ENCODE assay signal across 8 mouse cellular contexts in the genomic region with DNA sequence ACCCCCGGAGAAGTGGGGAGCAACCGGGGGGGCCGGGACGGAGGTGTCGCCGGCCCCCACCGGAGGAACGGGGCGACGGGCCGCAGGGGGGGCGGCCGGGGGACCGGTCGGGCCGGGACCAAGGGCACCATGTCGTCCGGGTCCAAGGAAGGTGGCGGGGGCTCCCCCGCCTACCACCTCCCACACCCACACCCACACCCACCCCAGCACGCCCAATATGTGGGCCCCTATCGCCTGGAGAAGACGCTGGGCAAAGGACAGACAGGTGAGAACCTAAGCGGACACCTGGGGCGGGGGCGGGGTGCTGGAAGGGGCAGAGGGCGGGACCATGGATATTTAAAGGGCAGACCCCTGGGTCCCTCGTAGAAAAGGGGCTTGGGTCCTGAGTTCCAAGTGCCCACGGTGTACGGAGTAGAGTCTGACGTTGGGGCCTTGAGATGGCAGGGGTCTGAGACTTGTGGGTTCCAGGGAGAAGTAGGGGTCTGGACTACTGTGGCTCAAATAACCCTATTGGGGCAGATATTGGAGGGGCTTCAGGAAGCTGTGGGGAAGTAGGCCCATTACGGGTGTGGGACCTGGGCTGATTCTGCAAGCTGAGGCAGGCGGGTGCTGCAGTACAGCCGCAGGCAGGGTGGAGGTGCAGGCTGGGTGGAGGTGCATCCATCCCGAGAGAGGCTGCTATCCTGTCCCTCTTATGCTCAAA. TPM values are rescaled to one million over a fixed set of nuclear protein-coding genes. Genes with fewer than 3 reads are reported as not detected.
DNase-seq lines count a peak whose midpoint lies in the region; ATAC-seq and TF ChIP-seq lines count a peak whose summit lies in the region.

No protein-coding gene starts in this region.

- H3K4me1 ChIP-seq in E14TG2a.4 (replicated peaks; ENCODE audit: low read depth, low read length), result peaks cover 55% of the 10 kb centered on the region
- H3K4me1 ChIP-seq in embryonic facial prominence, embryonic 12.5 days, result peaks cover 6% of the 10 kb centered on the region
- peaks cover 10% of the 10 kb centered on the region for H3K4me1 ChIP-seq in intestine, embryonic 16.5 days (ENCODE audit: control insufficient read depth, insufficient read depth, low read length)
- H3K4me1 ChIP-seq in neural tube, embryonic 12.5 days, result peaks cover 13% of the 10 kb centered on the region

- H3K9ac ChIP-seq in embryonic facial prominence, embryonic 12.5 days, result peak overlapping the region; percentile 100
- peak overlapping the region; percentile 89 for H3K9ac ChIP-seq in intestine, embryonic 16.5 days (ENCODE audit: low read depth, low read length)
- peak overlapping the region; percentile 100 for H3K9ac ChIP-seq in neural tube, embryonic 12.5 days

- H3K4me3 ChIP-seq in E14TG2a.4 (replicated peaks; ENCODE audit: low read length), result peak overlapping the region; percentile 86
- H3K4me3 ChIP-seq in embryonic facial prominence, embryonic 12.5 days, result peak overlapping the region; percentile 99
- peak overlapping the region; percentile 70 for H3K4me3 ChIP-seq in intestine, embryonic 16.5 days (ENCODE audit: low read length)
- peak overlapping the region; percentile 99 for H3K4me3 ChIP-seq in neural tube, embryonic 12.5 days

- 8% methylated on average over 15 of the region's 35 CpGs for WGBS in embryonic facial prominence, embryonic 12.5 days
- 7% methylated on average over 19 of the region's 35 CpGs for WGBS in intestine, embryonic 16.5 days
- 6% methylated on average over 35 of the region's 35 CpGs for WGBS in neural tube, embryonic 12.5 days

- DNase-seq in heart, adult 11 months, result peak; percentile 89
- DNase-seq in heart, postnatal 36 days, result no peak
- DNase-seq in thymus, postnatal 10 days (ENCODE audit: low spot score in 2 of 2), result no peak

- H3K4me2 ChIP-seq in embryonic facial prominence, embryonic 12.5 days (replicated peaks), result peak overlapping the region; percentile 80
- H3K4me2 ChIP-seq in intestine, embryonic 16.5 days (ENCODE audit: low read depth, low read length), result peak overlapping the region; percentile 98
- H3K4me2 ChIP-seq in neural tube, embryonic 12.5 days (replicated peaks), result peak overlapping the region; percentile 78

- intact Hi-C loops in heart, postnatal 36 days (cut with DNase I), result no loop called here

- H3K9me3 ChIP-seq in E14TG2a.4 (ENCODE audit: low read length), result no peaks in the 10 kb centered on the region
- no peaks in the 10 kb centered on the region for H3K9me3 ChIP-seq in embryonic facial prominence, embryonic 12.5 days
- H3K9me3 ChIP-seq in intestine, embryonic 16.5 days (ENCODE audit: control insufficient read depth, low read length), result no peaks in the 10 kb centered on the region
- no peaks in the 10 kb centered on the region for H3K9me3 ChIP-seq in neural tube, embryonic 12.5 days

- H3K27ac ChIP-seq in embryonic facial prominence, embryonic 12.5 days, result peak overlapping the region; percentile 95
- peak overlapping the region; percentile 82 for H3K27ac ChIP-seq in intestine, embryonic 16.5 days (ENCODE audit: low read length)
- peak overlapping the region; percentile 93 for H3K27ac ChIP-seq in neural tube, embryonic 12.5 days

- no peaks in the 10 kb centered on the region for H3K27me3 ChIP-seq in E14TG2a.4 (ENCODE audit: insufficient read depth, low read length)
- no peaks in the 10 kb centered on the region for H3K27me3 ChIP-seq in embryonic facial prominence, embryonic 12.5 days
- H3K27me3 ChIP-seq in intestine, embryonic 16.5 days (replicated peaks; ENCODE audit: control insufficient read depth, insufficient read depth, low read length), result no peaks in the 10 kb centered on the region
- no peaks in the 10 kb centered on the region for H3K27me3 ChIP-seq in neural tube, embryonic 12.5 days (replicated peaks)

- H3K36me3 ChIP-seq in E14TG2a.4 (ENCODE audit: insufficient read depth, low read length), result peaks cover 34% of the 10 kb centered on the region
- H3K36me3 ChIP-seq in embryonic facial prominence, embryonic 12.5 days, result peaks cover 35% of the 10 kb centered on the region
- H3K36me3 ChIP-seq in intestine, embryonic 16.5 days (ENCODE audit: control insufficient read depth, insufficient read depth, low read length), result no peaks in the 10 kb centered on the region
- peaks cover 36% of the 10 kb centered on the region for H3K36me3 ChIP-seq in neural tube, embryonic 12.5 days

- peak; percentile 41 for ATAC-seq in embryonic facial prominence, embryonic 12.5 days (ENCODE audit: insufficient number of reproducible peaks, insufficient read depth, low FRiP score, low TSS enrichment)
- ATAC-seq in intestine, embryonic 16.5 days, result peak; percentile 55
- peak; percentile 79 for ATAC-seq in neural tube, embryonic 12.5 days (ENCODE audit: low FRiP score, low read depth)
- no peak for ATAC-seq in erythroid progenitor cell, adult 5-6 weeks (replicated peaks; ENCODE audit: low FRiP score, poor library complexity, severe bottlenecking)

- TF ChIP-seq CTCF in E14TG2a.4 (conservative IDR thresholded peaks at IDR 0.05; ENCODE audit: low read length), result no peak

RNA-seq across cellular contexts. Expression of gene Brsk1, which starts 0.7 kb away (rescaled TPM):
- total RNA-seq in heart, postnatal 36 days (2021), result 1 to 10 TPM; 1.2 TPM
- 2.8 and 3.6 TPM in 2 replicates for polyA plus RNA-seq in embryonic facial prominence, embryonic 12.5 days (2016; fragmentation: Nextera tagmentation; extraction: Ambion mirVana)
- 0.86 and 1.4 TPM in 2 replicates for polyA plus RNA-seq in intestine, embryonic 16.5 days (2015; fragmentation: Nextera tagmentation; extraction: Ambion mirVana)
- 5.0 and 5.5 TPM in 2 replicates for polyA plus RNA-seq in neural tube, embryonic 12.5 days (2016; fragmentation: Nextera tagmentation; extraction: Ambion mirVana)
- not detected in 2 replicates for total RNA-seq in erythroid progenitor cell, adult 5-6 weeks (2015; ENCODE audit: low replicate concordance)
- total RNA-seq in erythroid progenitor cell, adult 5-6 weeks (2017; ENCODE audit: low replicate concordance), result not detected in 2 replicates

RNA-seq across cellular contexts. Expression of gene Hspbp1, which starts 6.2 kb away (rescaled TPM):
- total RNA-seq in heart, postnatal 36 days (2021), result 10 to 100 TPM; 27.2 to 34.7 TPM
- polyA plus RNA-seq in embryonic facial prominence, embryonic 12.5 days (2016; fragmentation: Nextera tagmentation; extraction: Ambion mirVana), result 103 and 107 TPM in 2 replicates
- 84.9 and 95.4 TPM in 2 replicates for polyA plus RNA-seq in intestine, embryonic 16.5 days (2015; fragmentation: Nextera tagmentation; extraction: Ambion mirVana)
- 119 and 122 TPM in 2 replicates for polyA plus RNA-seq in neural tube, embryonic 12.5 days (2016; fragmentation: Nextera tagmentation; extraction: Ambion mirVana)
- total RNA-seq in erythroid progenitor cell, adult 5-6 weeks (2015; ENCODE audit: low replicate concordance), result 4.0 and 32.3 TPM in 2 replicates
- 2.8 and 3.2 TPM in 2 replicates for total RNA-seq in erythroid progenitor cell, adult 5-6 weeks (2017; ENCODE audit: low replicate concordance)

RNA-seq across cellular contexts. Expression of gene Ppp6r1, which starts 32.3 kb away (rescaled TPM):
- total RNA-seq in heart, postnatal 36 days (2021), result 10 to 100 TPM; 72.1 to 73.7 TPM
- polyA plus RNA-seq in embryonic facial prominence, embryonic 12.5 days (2016; fragmentation: Nextera tagmentation; extraction: Ambion mirVana), result 10.6 and 11.7 TPM in 2 replicates
- polyA plus RNA-seq in intestine, embryonic 16.5 days (2015; fragmentation: Nextera tagmentation; extraction: Ambion mirVana), result 2.6 and 2.9 TPM in 2 replicates
- polyA plus RNA-seq in neural tube, embryonic 12.5 days (2016; fragmentation: Nextera tagmentation; extraction: Ambion mirVana), result 11.1 and 13.9 TPM in 2 replicates
- 62.0 and 84.3 TPM in 2 replicates for total RNA-seq in erythroid progenitor cell, adult 5-6 weeks (2015; ENCODE audit: low replicate concordance)
- total RNA-seq in erythroid progenitor cell, adult 5-6 weeks (2017; ENCODE audit: low replicate concordance), result 73.6 and 85.1 TPM in 2 replicates

RNA-seq across cellular contexts. Expression of gene Tmem150b, which starts 33.9 kb away (rescaled TPM):
- total RNA-seq in heart, postnatal 36 days (2021), result under 1 TPM; 0.11 to 0.30 TPM
- polyA plus RNA-seq in embryonic facial prominence, embryonic 12.5 days (2016; fragmentation: Nextera tagmentation; extraction: Ambion mirVana), result 0.33 TPM in 1 of 2 replicates, not detected in the other
- polyA plus RNA-seq in intestine, embryonic 16.5 days (2015; fragmentation: Nextera tagmentation; extraction: Ambion mirVana), result 4.4 and 5.4 TPM in 2 replicates
- polyA plus RNA-seq in neural tube, embryonic 12.5 days (2016; fragmentation: Nextera tagmentation; extraction: Ambion mirVana), result 0.11 and 0.14 TPM in 2 replicates
- 1.4 TPM in 1 of 2 replicates, not detected in the other for total RNA-seq in erythroid progenitor cell, adult 5-6 weeks (2015; ENCODE audit: low replicate concordance)
- 0.68 TPM in 1 of 2 replicates, not detected in the other for total RNA-seq in erythroid progenitor cell, adult 5-6 weeks (2017; ENCODE audit: low replicate concordance)

RNA-seq across cellular contexts. Expression of gene Kmt5c, which starts 48.8 kb away (rescaled TPM):
- total RNA-seq in heart, postnatal 36 days (2021), result 10 to 100 TPM; 14.8 to 15.9 TPM
- polyA plus RNA-seq in embryonic facial prominence, embryonic 12.5 days (2016; fragmentation: Nextera tagmentation; extraction: Ambion mirVana), result 71.1 and 77.3 TPM in 2 replicates
- polyA plus RNA-seq in intestine, embryonic 16.5 days (2015; fragmentation: Nextera tagmentation; extraction: Ambion mirVana), result 66.7 and 76.0 TPM in 2 replicates
- polyA plus RNA-seq in neural tube, embryonic 12.5 days (2016; fragmentation: Nextera tagmentation; extraction: Ambion mirVana), result 96.5 and 98.5 TPM in 2 replicates
- total RNA-seq in erythroid progenitor cell, adult 5-6 weeks (2015; ENCODE audit: low replicate concordance), result 24.9 and 33.1 TPM in 2 replicates
- total RNA-seq in erythroid progenitor cell, adult 5-6 weeks (2017; ENCODE audit: low replicate concordance), result 59.4 and 64.2 TPM in 2 replicates
